Mouse (Mus musculus): ENCODE results near the gene Mast1.

DNA sequence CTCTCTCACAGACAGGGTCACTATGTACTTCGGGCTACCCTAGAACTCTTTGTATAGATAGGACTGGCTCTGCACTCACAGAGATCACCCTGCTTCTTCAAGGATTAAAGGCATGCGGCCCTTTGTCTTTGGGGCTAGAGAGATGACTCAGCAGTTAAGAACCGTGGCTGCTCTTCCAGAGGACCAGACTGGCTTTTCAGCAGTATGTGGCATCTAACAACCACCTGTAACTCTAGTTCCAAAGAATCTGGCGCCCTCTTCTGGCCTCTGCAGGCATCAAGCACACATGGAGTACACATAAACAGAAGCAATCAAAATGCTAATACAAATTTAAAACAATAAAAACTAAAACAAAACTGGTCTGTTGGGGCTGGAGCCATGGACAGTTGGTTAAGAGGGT lies 23.2 kb downstream of the Mast1 start:
- TF ChIP-seq TAL1 (conservative IDR thresholded peaks at IDR 0.05; ENCODE audit: low read depth, low read length): no peak
- peak; percentile 37 for TF ChIP-seq CTCF (IDR thresholded peaks at IDR 0.05; ENCODE audit: low read depth, low read length)

Measured in G1E (cell line).